In genomic region chr2:68430493-68430892, GRCm38 (mm10) we compare ENCODE assay signal across 11 mouse cellular contexts. TPM values are rescaled to one million over a fixed set of nuclear protein-coding genes. Genes with fewer than 3 reads are reported as not detected.
DNase-seq lines count a peak whose midpoint lies in the region; ATAC-seq and TF ChIP-seq lines count a peak whose summit lies in the region.
"Had no signal": no experiment of that assay in that cellular context is flagged by ENCODE, and none has a peak within 500 bp of the region (broad histone marks: within the 10 kb centered on the region; RNA-seq: fewer than 3 reads in every experiment).

No protein-coding gene starts in this region.

- intact Hi-C loops in heart, adult 2 months (cut with DNase I) = loop anchor here (1.0 kb wide), 1 partner anchor 38 kb away; no protein-coding TSS in a partner anchor

- peaks cover 2% of the 10 kb centered on the region for H3K36me3 ChIP-seq in heart, adult 2 months (ENCODE audit: control insufficient read depth, insufficient read depth, low read length)
- no peaks in the 10 kb centered on the region for H3K36me3 ChIP-seq in heart, embryonic 14.5 days (ENCODE audit: control insufficient read depth, insufficient read depth, low read length)
- H3K36me3 ChIP-seq: G1E had no signal

- ATAC-seq in heart, embryonic 14.5 days (ENCODE audit: insufficient number of reproducible peaks, insufficient read depth, low FRiP score, low read depth) = peak; percentile 65; the same call in 1 of the 2 replicates
- ATAC-seq in megakaryocyte progenitor cell, adult 5-6 weeks (replicated peaks; ENCODE audit: poor library complexity) = peak; percentile 60

- H3K4me3 ChIP-seq in heart, adult 2 months = no peak overlapping the region
- no peak overlapping the region for H3K4me3 ChIP-seq in heart, embryonic 14.5 days (ENCODE audit: control insufficient read depth in 1 of 2, insufficient read depth in 1 of 2, low read depth in 1 of 2, low read length in 2 of 2)

- no peaks in the 10 kb centered on the region for H3K9me3 ChIP-seq in heart, embryonic 14.5 days (ENCODE audit: control insufficient read depth, low read length)

- H3K4me1 ChIP-seq in heart, adult 2 months (ENCODE audit: control insufficient read depth, insufficient read depth, low read length) = peaks cover 11% of the 10 kb centered on the region
- peaks cover 38 to 89% of the 10 kb centered on the region in 2 experiments for H3K4me1 ChIP-seq in heart, embryonic 14.5 days (ENCODE audit: control insufficient read depth in 2 of 2, insufficient read depth in 2 of 2, low read length in 2 of 2)

- peak; percentile 42 to 52 for DNase-seq in heart, adult 2 months
- no peak for DNase-seq in heart, adult 8-10 months (ENCODE audit: low spot score)
- peak; percentile 48 to 64 for DNase-seq in CD8-positive naive resting alpha-beta T cell, adult 2 months (ENCODE audit: low read depth in 2 of 2, low spot score in 2 of 2)
- no peak for DNase-seq in MN1 (ENCODE audit: low spot score)
- DNase-seq in layer of hippocampus, postnatal 14 days (ENCODE audit: low spot score in 2 of 2) = no peak
- DNase-seq in c-Kit-positive CD71-positive TER-119-positive erythroid progenitor cells, embryonic 14.5 days (ENCODE audit: low spot score) = no peak
- DNase-seq: right cerebral cortex, postnatal 4 days had no signal

- peak; percentile 64; the same call in 1 of the 2 replicates for TF ChIP-seq EP300 in heart, adult 2 months (IDR thresholded peaks at IDR 0.05; ENCODE audit: insufficient read depth, low read depth, low read length)

- peak overlapping the region; percentile 54 for H3K4me2 ChIP-seq in heart, embryonic 14.5 days (ENCODE audit: low read length)

- 51% methylated on average over 5 of the region's 5 CpGs for WGBS in heart, adult 2 months
- 39% methylated on average over 5 of the region's 5 CpGs for WGBS in heart, embryonic 14.5 days

- no peaks in the 10 kb centered on the region for H3K27me3 ChIP-seq in heart, adult 2 months (ENCODE audit: control insufficient read depth, insufficient read depth, low read length)
- no peaks in the 10 kb centered on the region for H3K27me3 ChIP-seq in heart, embryonic 14.5 days (ENCODE audit: control insufficient read depth, insufficient read depth, low read length)

- TF ChIP-seq CTCF in heart, adult 2 months (IDR thresholded peaks at IDR 0.05) = peak; percentile 81

- no peaks in the 10 kb centered on the region for H3K79me2 ChIP-seq in heart, adult 2 months (replicated peaks; ENCODE audit: control insufficient read depth, insufficient read depth, low read length)

- no peak for TF ChIP-seq POLR2A in heart, adult 2 months (IDR thresholded peaks at IDR 0.05; ENCODE audit: insufficient read depth, low read depth, low read length)

- no peak overlapping the region for H3K9ac ChIP-seq in heart, adult 2 months (ENCODE audit: low read depth, low read length)
- peak overlapping the region; percentile 26; the same call in 1 of the 2 replicates for H3K9ac ChIP-seq in heart, embryonic 14.5 days (ENCODE audit: low read length)

- H3K27ac ChIP-seq in heart, adult 2 months = peak overlapping the region; percentile 65
- peak overlapping the region; percentile 84 to 96 for H3K27ac ChIP-seq in heart, embryonic 14.5 days (replicated peaks in 1 of 2; ENCODE audit: control insufficient read depth in 1 of 2, insufficient read depth in 1 of 2, low read depth in 2 of 2, low read length in 2 of 2)
- H3K27ac ChIP-seq: macrophage had no signal

RNA-seq across cellular contexts. Expression of gene Stk39, which starts 41.6 kb away (rescaled TPM):
- total RNA-seq in heart, adult 2 months (2021) = 10 to 100 TPM; 80.9 to 85.2 TPM
- polyA plus RNA-seq in heart, adult 2 months (2012; rRNA removed) = 26.4 and 34.2 TPM in 2 replicates
- 10 to 100 TPM; 63.7 to 93.6 (median 79.1) TPM for total RNA-seq in heart, adult 8-10 months (2022)
- 89.0 and 90.8 TPM in 2 replicates for polyA plus RNA-seq in heart, embryonic 14.5 days (2014; fragmentation: Nextera tagmentation; extraction: Ambion mirVana)
- 0.83 and 1.3 TPM in 2 replicates for total RNA-seq in megakaryocyte progenitor cell, adult 5-6 weeks (2015)
- 1.2 and 3.2 TPM in 2 replicates for total RNA-seq in megakaryocyte progenitor cell, adult 5-6 weeks (2017)
- 10 to 100 TPM; 52.7 to 66.6 TPM for total RNA-seq in layer of hippocampus, postnatal 14 days (2021)
- polyA plus RNA-seq: G1E had no signal

Comparison
In these comparisons a context has a peak if more than half of its experiments do, and no peak if none do; other contexts are left out.
1. DNase-seq: peak in heart, adult 2 months (2 of 2) and CD8-positive naive resting alpha-beta T cell, adult 2 months (2 of 2); none in heart, adult 8-10 months (single experiment), MN1 (single experiment), layer of hippocampus, postnatal 14 days (0 of 2) and c-Kit-positive CD71-positive TER-119-positive erythroid progenitor cells, embryonic 14.5 days (single experiment).
2. RNA of gene Stk39, which starts 41.6 kb away (total RNA-seq): 63.7 to 93.6 TPM in heart, adult 8-10 months, 80.9 to 85.2 TPM in heart, adult 2 months and 52.7 to 66.6 TPM in layer of hippocampus, postnatal 14 days; 0.83 to 3.2 TPM in megakaryocyte progenitor cell, adult 5-6 weeks; every median in the first group is over 10 times any median in the second.